17 mouse cellular contexts compared by ENCODE assay signal in genomic region chr10:108763722-108764121, GRCm38 (mm10).
DNase-seq lines count a peak whose midpoint lies in the region; ATAC-seq lines count a peak whose summit lies in the region.
"Had no signal": no experiment of that assay in that cellular context is flagged by ENCODE, and none has a peak within 500 bp of the region (broad histone marks: within the 10 kb centered on the region; RNA-seq: fewer than 3 reads in every experiment).

No protein-coding gene starts in this region.

- H3K36me3 ChIP-seq in hindbrain, embryonic 15.5 days, result no peaks in the 10 kb centered on the region
- no peaks in the 10 kb centered on the region for H3K36me3 ChIP-seq in neural tube, embryonic 14.5 days (ENCODE audit: control insufficient read depth, insufficient read depth, low read length)
- H3K36me3 ChIP-seq: embryonic facial prominence, embryonic 15.5 days; heart, embryonic 15.5 days; kidney, embryonic 15.5 days; liver, embryonic 13.5 days; stomach, embryonic 15.5 days had no signal

- peak; percentile 11 to 30 for DNase-seq in cerebellum, postnatal 14 days
- no peak for DNase-seq in cerebellum, adult 11-12 months
- DNase-seq in left cerebral cortex, postnatal 4 days, result peak; percentile 21
- no peak for DNase-seq in left cerebral cortex, adult 11 months (ENCODE audit: low spot score)
- no peak for DNase-seq in B cell, adult 2 months
- DNase-seq in urinary bladder, postnatal 36 days (ENCODE audit: low spot score in 2 of 2), result no peak
- DNase-seq: heart, adult 11 months; liver, embryonic 13.5 days; right cerebral cortex, postnatal 4 days; thymus, postnatal 25 days had no signal

- peak overlapping the region; percentile 49 for H3K27ac ChIP-seq in hindbrain, embryonic 15.5 days (replicated peaks)
- no peak overlapping the region for H3K27ac ChIP-seq in neural tube, embryonic 14.5 days (ENCODE audit: low read depth, low read length)
- H3K27ac ChIP-seq: embryonic facial prominence, embryonic 15.5 days; heart, embryonic 15.5 days; kidney, embryonic 15.5 days; liver, embryonic 13.5 days; stomach, embryonic 15.5 days had no signal

- H3K27me3 ChIP-seq in hindbrain, embryonic 15.5 days, result no peaks in the 10 kb centered on the region
- no peaks in the 10 kb centered on the region for H3K27me3 ChIP-seq in neural tube, embryonic 14.5 days (ENCODE audit: control insufficient read depth, insufficient read depth, low read length)
- H3K27me3 ChIP-seq: embryonic facial prominence, embryonic 15.5 days; heart, embryonic 15.5 days; kidney, embryonic 15.5 days; liver, embryonic 13.5 days; stomach, embryonic 15.5 days had no signal

- no peaks in the 10 kb centered on the region for H3K9me3 ChIP-seq in hindbrain, embryonic 15.5 days
- H3K9me3 ChIP-seq in neural tube, embryonic 14.5 days (ENCODE audit: control insufficient read depth, low read length), result no peaks in the 10 kb centered on the region
- H3K9me3 ChIP-seq: embryonic facial prominence, embryonic 15.5 days; heart, embryonic 15.5 days; kidney, embryonic 15.5 days; stomach, embryonic 15.5 days had no signal

- H3K9ac ChIP-seq in hindbrain, embryonic 15.5 days, result no peak overlapping the region
- no peak overlapping the region for H3K9ac ChIP-seq in neural tube, embryonic 14.5 days (replicated peaks; ENCODE audit: low read depth, low read length)
- H3K9ac ChIP-seq: embryonic facial prominence, embryonic 15.5 days; heart, embryonic 15.5 days; kidney, embryonic 15.5 days; liver, embryonic 13.5 days; stomach, embryonic 15.5 days had no signal

- WGBS in hindbrain, embryonic 15.5 days, result 64% methylated on average over 6 of the region's 6 CpGs
- 75% methylated on average over 6 of the region's 6 CpGs for WGBS in neural tube, embryonic 14.5 days

- intact Hi-C loops in left cerebral cortex, postnatal 4 days (cut with DNase I), result no loop called here

- no peak overlapping the region for H3K4me2 ChIP-seq in hindbrain, embryonic 15.5 days
- no peak overlapping the region for H3K4me2 ChIP-seq in neural tube, embryonic 14.5 days (ENCODE audit: low read depth, low read length)
- H3K4me2 ChIP-seq: embryonic facial prominence, embryonic 15.5 days; heart, embryonic 15.5 days; kidney, embryonic 15.5 days; liver, embryonic 13.5 days; stomach, embryonic 15.5 days had no signal

- ATAC-seq in hindbrain, embryonic 15.5 days (ENCODE audit: low FRiP score, low read depth), result peak; percentile 57
- 0 out of 2 replicates have a peak, but pooled peaks have one; percentile 28 for ATAC-seq in neural tube, embryonic 14.5 days (ENCODE audit: low read depth)
- ATAC-seq: lung, postnatal 0 days had no signal

- H3K4me3 ChIP-seq in hindbrain, embryonic 15.5 days, result no peak overlapping the region
- no peak overlapping the region for H3K4me3 ChIP-seq in neural tube, embryonic 14.5 days (ENCODE audit: low read depth, low read length)
- H3K4me3 ChIP-seq: embryonic facial prominence, embryonic 15.5 days; heart, embryonic 15.5 days; kidney, embryonic 15.5 days; liver, embryonic 13.5 days; stomach, embryonic 15.5 days had no signal

- H3K4me1 ChIP-seq in hindbrain, embryonic 15.5 days (replicated peaks), result peaks cover 10% of the 10 kb centered on the region
- no peaks in the 10 kb centered on the region for H3K4me1 ChIP-seq in neural tube, embryonic 14.5 days (ENCODE audit: control insufficient read depth, insufficient read depth, low read length)
- H3K4me1 ChIP-seq: embryonic facial prominence, embryonic 15.5 days; heart, embryonic 15.5 days; kidney, embryonic 15.5 days; liver, embryonic 13.5 days; stomach, embryonic 15.5 days had no signal

Comparison
In these comparisons a context has a peak if more than half of its experiments do, and no peak if none do; other contexts are left out.
1. DNase-seq: peak in cerebellum, postnatal 14 days (2 of 2) and left cerebral cortex, postnatal 4 days (single experiment); none in cerebellum, adult 11-12 months (single experiment), left cerebral cortex, adult 11 months (single experiment), B cell, adult 2 months (0 of 2) and urinary bladder, postnatal 36 days (0 of 2).